Mouse (Mus musculus): ENCODE data around the gene Ikzf4.

GRCm38 (mm10) chr10:128656731-128657130 lies 10.9 kb upstream of the Ikzf4 start:
- no peak for TF ChIP-seq NRF1 (IDR thresholded peaks at IDR 0.05; ENCODE audit: insufficient read depth, low read depth, low read length, poor library complexity, severe bottlenecking)
- no peak for TF ChIP-seq BHLHE40 (IDR thresholded peaks at IDR 0.05; ENCODE audit: borderline replicate concordance, low read depth, low read length)
- TF ChIP-seq POLR2A (IDR thresholded peaks at IDR 0.05; ENCODE audit: control insufficient read depth in 1 of 2, insufficient read depth in 1 of 2, low read depth in 1 of 2, low read length in 2 of 2, poor library complexity in 1 of 2): no peak
- TF ChIP-seq EP300 (IDR thresholded peaks at IDR 0.05; ENCODE audit: low read depth in 1 of 2, low read length in 2 of 2): no peak
